Mouse (Mus musculus) right cerebral cortex, postnatal 36 days (tissue): ENCODE data around the gene Prm2.

Experiments used
- DNase-seq, 2 experiments: peaks; one replicate each; pipeline ENCODE4 v3.0.0; 2022; ENCODE audit warnings: low spot score in 2 of 2, mixed read lengths in 1 of 2

The Prm2 gene

DNA sequence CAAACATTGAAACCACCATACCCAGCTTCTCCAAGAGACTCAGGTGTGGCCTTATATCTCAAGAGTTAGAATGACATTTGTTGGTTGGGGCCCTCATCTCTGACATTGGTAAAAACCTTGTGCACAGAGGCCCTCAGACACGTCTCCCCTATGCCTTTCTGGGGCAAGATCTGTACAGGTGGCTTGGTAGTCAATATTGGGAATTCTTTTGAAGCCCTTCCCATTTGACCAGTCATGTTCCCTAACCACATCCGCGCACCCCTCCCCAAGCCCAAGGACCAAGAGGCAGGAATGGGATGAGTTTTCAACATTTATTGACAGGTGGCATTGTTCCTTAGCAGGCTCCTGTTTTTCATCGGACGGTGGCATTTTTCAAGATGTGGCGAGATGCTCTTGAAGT lies at the start of gene Prm2:
TSS of gene Prm2 (minus strand) at position 101 of the 400 bp plus-strand sequence.
- DNase-seq = no peak

DNA sequence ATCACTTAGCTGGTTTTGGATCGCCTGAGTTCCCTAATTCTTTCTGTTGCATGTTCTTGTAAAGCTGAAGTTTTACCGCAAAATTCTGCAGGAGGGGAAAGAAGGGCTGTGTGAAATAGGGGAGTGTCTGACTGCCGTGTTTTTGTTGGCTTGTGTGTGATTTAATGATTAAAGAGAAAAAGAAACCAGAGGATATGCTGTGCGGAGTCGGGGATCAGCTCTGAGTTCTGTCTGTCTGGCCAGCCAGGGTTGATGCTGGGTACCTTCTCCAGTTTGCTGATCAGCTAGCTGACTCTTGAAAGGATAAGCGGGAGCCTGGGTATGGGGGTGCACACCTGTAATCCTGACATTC lies 48.4 kb upstream of the Prm2 start:
- DNase-seq = no peak

DNA sequence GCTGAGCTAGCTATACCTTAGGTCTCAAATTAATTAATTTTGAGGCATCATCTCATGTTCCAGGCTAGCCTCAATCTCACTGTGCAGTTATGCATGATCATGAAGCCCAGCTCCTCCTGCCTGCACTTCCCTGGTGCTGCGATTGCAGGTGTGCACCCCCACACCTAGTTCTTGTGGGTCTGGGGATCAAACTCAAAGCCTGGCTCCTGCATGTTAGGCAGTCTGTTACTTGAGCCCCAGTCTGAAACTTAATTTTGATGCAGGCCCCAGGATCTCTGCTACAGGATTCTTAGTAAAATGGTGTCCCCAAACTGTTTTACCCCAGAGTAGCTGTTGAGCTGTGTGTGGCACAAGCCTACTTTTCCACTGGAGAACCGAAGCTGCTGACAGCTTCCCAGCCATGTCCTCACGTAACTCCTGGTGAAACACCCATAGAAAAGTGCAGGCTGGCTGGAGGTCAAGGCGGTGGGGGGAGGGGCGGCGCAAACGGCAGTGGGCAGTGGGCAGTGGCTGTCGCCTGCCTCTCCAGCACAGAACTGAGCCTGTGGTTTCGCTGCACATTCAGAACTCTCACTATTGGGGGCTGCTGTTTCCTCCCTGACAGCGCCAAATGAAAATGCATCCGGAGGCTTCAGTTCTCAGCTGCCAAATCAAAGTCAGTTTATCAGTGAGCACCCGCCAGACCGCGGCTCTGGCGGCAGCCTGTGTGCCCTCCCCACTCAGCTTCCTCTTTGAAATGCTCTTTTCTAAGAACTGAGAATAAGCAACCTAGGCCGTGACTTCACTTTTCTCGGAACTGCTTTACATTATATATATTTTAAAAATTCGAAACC lies 47.8 kb upstream of the Prm2 start:
- no peak for DNase-seq

DNA sequence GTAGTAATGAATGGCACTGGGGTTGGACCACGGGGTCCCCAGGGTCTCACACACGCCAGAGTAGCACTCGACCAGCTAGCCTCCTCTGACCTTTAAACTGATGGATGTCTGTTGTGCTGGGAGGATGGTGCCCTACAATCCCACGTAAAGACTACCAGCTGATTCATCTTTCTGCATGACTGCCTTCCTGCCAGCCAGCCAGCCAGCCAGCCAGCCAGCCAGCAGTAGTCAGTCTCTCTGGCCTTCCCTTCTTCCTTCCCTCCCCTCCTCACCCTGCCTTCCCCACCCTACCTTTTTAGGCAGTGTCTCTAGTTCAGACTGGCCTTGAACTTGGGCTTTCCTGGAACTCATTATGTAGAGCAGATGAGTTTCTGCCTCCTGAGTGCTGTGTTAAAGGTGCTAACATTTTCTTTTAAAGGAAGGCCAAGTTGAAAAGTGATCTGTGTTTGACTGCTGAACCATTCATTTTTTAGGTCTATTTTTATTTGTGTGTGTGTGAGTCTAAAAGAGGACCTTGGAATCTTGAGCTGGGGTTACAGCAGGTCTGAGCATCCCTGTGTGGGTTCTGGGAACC lies 46.4 kb upstream of the Prm2 start:
- DNase-seq = no peak

DNA sequence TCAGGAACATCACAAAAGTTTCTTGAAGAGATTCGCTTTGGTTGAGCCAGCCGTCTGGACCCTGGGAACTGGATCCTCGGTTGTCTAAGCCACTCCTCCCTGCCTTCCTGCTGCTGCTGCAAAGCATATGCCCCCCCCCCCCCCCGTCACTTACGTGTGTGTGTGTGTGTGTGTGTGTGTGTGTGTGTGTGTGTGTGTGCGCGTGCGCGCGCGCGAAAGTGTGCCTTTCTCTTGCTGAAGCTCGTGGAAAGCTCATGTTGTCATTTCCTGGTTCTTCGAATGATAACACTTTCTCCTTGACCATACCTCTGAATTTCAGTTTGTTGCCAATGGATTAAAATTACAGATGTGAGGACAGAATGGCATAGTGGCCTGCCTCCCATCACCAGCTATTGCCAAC lies 44.1 kb upstream of the Prm2 start:
- DNase-seq = no peak

DNA sequence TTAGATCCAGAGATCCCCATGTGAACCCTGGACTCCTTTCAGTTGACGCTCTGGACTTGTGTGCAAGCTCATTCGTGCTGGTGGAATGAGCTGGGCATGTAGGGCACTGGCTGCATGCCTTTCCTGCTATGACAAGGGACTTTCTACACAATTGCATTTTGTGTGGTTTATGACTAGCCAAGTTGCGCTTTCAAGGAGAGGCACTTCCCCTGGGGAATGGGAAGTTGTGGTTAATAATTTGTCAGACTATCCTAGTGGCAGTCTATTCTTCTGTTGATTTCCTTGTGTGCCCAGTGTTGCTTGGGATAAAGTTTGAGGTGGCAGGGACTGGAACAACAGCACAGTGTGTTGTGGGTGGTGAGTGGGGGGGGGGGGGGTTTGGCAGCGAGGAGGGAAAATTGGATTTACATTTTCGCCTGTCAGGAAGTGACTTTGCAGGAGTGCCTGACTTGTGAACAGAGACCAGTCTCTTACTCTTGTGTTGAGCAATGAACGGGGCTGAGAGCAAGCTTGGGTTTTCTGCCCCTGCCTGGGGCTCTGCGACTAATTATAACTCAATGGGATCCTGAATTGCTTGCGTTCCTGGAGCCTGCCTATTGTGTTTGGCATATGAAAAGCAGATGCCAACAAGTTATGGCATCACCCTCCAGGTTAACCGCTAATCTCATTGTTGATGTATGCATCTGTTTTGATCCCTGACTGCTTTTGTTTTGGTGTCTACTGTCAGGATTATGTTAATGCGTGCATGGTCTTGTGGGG lies 42.7 kb upstream of the Prm2 start:
- no peak for DNase-seq

DNA sequence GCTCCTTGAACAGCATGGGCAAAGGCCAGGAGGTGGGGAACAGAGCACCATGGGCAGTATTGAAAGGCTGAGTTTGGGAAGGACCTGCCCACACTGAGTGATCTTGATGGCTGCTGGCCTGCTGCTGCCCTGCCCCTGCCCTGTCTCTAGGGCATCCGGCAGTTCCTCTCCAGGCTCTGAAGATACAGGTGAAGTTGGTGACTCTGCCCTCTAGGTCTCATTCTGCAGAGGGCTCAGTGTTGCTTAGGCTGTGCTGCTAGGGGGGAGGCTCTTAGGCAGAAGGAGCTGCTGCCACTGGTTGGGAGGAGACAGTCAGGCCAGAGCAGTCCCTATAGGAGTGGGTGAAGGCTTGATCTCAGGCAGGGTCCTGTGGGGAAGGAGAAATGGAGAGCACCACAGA lies 42.0 kb upstream of the Prm2 start:
- no peak for DNase-seq

DNA sequence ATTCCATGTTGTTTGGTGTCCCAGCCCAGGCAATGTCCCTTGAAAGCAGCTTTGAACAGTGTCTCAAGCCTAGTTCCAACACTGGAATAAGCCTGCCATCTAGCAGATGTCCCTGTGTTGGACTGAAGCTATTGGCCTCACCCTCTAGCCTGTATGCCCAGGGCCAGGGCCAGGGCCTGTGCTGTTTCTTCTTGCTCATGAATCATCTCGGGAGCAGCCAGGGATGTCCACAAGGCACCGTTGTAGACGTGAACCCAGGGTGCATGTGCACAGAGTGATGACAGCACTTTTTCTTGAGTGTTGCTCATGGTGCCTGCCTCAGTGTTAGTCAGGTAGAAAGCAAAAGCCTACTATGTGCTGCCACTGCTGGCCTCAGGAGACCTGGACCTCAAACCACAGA lies 41.3 kb upstream of the Prm2 start:
- no peak for DNase-seq

DNA sequence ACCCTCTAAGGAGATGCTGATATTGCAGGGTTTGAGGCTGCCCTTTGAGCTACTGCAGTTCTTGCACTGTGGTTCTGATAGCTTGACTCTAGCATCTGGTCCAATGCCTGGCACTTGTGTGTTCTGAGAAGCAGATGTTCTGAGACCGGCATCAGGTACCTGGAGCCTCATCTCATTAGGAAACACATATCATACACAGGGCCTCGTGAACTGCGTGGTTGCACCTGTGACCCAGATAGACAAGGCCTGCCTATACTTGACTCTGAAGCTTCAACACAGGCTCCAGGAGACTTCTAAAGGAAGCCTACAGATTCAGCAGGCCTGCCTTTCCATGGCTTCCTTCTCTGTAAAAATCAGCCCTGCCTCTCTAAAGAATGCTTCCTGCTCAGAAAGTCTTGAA lies 40.5 kb upstream of the Prm2 start:
- DNase-seq = no peak

DNA sequence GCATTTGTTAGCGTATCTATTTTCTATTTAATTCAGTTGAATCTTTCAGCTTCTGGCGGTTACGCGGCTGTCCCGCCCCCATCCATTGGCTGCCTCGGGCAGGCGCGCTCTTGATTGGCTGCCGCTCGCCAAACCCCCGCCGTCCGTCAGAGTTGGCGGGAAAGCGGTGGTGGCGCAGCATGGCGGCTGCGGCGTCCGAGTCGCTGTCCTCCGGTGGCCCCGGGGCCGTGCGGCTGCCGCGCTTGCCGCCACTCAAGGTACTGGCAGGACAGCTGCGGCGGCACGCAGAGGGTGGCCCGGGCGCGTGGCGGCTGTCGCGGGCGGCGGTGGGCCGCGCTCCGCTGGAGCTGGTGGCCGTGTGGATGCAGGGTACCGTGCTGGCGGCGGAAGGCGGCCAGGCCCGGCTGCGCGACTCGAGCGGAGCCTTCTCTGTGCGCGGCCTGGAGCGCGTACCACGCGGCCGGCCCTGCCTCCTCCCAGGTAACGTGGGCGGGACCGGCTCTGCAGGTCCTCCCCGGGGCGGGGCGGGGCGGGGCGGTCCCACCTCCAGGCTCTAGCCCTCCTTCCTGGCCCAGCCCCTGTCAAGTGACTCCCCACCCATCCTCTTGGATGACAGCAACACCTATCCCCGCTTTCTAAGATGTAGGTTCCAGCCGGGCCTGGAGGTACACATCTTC lies 39.1 kb upstream of the Prm2 start, which contains the start of gene Rmi2:
TSS of gene Rmi2 (plus strand) at position 149 of the 677 bp plus-strand sequence.
- peak; percentile 61 to 69 for DNase-seq

DNA sequence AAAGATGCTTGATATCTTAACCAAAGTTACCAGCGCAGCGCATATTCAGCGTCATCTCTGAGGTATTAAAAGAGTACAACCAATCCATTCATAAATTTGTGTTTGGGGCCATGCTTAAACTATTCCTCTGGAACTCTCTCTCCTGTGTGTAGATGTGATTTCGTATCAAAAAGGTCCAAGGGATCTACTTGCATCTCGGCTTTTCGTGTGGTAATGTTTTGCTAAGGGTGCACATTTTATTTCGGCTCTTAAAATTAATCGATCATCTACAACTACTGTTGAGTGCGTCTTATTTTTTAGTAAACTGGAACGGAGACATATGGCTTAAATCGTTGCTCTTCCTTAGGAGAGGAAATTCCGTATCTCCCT lies 38.6 kb upstream of the Prm2 start:
- DNase-seq = no peak

DNA sequence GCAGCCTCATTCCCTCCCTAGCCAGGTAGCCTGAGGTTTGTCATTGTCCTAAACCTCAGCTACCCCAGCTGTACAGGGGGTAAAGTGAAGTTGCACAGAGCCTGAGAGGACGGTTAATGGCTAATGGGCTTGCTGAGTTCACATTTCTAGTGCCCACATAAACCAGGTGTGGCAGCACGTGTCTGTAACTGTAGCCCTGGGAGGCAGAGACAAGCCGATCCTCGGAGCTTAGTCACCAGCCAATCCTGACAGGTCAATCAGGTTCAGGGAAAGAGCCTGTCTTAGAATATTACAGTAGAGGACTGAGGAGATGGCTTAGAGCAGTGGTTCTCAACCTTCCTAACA lies 32.5 kb upstream of the Prm2 start:
- no peak for DNase-seq

DNA sequence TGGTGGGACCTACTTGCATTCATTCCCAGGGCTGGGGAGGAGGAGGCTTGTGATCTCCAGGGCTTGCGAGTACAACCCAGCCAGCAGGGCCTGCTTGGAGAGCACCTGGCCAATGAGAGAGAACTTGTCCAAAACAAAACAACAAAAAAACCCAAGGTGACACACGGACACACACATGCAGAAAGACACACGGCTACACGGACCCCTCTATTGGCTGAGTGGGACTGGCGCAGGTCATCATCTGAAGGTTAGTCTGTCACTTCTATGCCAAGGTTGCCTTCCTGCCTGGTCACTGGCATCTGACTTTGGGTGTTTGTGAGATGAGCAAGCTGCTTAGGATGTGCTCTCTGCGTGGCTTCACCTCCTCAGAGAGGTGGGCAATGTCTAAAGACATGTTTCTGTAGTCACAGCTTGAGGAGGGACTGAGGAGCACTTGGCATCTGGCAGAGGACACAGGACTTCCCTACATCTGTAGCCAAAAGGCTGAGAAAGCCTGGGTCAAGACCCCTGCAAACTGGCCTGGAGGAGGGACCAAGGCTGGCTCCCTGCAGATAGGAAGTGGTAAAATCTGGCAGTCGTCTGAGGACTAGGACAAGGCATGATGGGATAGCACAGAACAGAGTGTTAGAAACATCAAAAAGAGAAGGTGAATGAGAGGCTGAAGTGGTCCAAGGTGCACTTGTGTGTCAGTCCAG lies 32.0 kb upstream of the Prm2 start:
- no peak for DNase-seq

DNA sequence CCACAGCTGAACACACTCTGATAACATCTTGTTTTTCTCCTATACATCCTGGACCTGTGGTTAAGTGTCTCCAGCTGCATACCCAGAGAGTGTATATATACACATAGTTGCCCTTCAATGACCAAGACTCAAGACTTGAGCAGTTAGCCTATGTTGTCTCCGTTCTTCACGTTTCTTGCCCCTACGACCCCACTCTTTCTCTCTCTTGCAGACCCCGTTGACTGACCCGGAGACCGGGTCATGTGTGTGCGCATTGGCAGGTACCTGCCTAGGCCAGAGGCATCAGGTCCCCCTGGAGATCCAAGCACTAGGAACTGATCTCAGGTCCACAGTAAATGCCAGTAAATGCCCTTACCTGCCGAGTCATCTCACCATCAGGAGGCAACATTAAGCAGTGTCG lies 31.3 kb upstream of the Prm2 start:
- DNase-seq = no peak

DNA sequence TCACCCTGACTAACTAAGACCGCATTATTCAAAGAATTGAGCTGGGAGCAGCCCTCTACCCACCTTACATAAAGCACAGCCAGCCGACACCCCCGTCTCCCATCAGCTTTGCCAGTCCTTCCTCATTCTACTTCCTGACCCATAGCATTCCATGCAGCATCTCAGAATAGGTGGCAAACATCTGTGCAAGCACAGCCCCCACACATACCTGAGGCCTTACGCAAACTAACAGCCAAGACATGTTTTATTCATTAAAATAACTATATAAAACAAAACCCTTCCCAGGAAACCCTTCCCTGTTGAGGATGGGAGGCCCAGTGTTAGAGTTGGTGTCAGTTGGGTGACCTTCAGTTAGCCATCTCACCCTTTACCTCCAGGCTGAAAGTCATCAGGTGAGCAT lies 29.9 kb upstream of the Prm2 start:
- DNase-seq = no peak

DNA sequence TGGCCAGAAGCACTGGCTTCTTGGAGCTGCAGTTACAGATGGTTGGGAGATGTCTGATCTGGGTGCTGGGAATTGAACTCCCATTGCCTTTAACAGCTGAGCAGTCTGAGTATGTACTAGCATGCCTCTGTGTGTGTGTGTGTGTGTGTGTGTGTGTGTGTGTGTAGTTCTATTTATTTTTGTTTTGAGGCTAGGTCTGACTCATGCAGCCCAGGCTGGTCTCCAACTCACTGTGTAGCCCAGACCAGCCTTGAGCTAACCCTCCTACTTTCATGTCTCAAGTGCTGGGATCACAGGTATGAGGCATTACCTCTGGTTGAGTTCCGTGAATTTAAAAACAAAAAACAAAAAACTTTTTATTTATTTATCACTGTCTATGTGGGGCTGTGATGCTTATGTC lies 28.6 kb upstream of the Prm2 start:
- no peak for DNase-seq

DNA sequence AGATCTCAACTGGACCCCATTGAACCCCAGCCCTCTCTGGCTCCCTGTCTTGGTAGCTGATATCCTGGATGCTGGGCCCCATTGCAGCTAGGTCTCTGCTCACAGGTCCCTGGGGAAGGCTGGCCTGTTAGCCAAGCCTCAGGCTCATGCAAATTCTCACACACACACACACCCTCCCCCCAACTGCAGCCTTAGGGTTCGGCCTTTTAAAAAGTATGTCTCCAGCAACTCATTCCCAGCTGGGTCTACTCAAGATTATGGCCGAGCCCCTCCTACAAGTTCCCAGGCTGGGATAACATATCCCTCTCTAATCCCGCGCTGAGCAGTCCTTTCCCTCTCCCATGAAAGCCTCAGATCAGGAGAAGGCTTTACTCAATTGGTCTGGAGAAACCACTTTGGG lies 25.5 kb upstream of the Prm2 start:
- DNase-seq = no peak

DNA sequence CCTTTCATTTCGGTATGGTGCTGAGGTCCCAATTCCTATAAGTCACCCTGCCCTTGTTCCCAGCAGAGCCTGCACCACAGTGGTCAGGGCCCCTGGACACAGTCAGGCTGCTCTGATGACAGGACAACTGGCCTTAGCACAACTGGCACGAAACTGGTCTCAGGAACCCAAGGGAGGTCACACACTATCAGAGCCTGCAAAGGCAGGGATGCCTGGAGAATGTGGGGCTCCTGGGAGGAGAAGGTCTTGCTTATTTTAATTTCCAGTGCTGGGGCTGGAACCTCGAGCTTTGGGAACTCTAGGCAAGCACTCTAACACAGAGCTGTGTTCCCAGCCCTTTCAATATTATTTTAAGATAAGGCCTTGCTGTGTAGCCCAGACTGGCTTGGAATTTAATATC lies 24.0 kb upstream of the Prm2 start:
- no peak for DNase-seq

DNA sequence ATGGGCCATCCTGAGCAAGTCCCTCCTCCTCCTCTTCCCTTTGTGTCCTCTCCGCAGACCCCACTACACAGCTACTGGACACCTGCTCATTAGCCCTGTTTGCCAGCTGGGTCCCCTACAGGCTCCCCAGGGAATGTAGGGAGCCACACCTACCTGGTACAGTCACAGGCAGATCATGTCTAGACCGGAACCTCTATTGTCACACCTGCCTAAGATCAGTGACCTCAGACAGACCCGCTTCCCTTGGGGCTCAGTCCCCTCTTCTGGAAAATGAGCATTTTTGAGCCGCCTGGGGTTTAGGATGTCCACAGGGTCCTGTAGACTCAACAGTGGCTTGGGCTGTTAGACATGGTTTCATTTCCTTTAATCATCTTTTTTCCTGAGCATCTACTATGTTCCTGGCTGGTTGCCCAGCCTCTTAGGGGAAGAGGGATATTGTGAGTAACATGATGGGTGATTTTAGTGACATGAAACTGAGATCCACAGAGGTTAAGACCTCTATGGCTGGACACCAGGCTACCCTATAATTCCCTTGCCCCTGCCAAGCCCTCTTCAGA lies 22.7 kb upstream of the Prm2 start:
- no peak for DNase-seq

DNA sequence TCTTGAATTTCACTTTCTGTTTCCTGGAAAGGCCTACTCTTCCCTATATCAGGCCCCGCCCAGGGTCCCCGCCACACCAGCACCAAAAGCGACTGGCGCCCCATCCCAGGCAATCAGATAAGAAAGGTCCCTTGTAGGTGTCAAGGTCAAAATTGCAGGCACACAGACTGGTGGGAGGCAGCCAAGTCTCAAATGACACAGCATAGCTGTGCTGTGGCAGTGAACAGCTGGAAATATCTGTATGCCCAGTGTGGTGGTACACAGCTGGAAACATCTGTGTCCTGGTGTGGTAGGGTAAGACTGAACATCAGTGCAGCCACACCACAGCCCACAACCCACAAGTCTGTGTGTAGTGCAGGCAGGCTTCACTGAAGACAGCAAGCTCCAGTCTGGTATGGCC lies 18.9 kb upstream of the Prm2 start:
- DNase-seq = no peak

DNA sequence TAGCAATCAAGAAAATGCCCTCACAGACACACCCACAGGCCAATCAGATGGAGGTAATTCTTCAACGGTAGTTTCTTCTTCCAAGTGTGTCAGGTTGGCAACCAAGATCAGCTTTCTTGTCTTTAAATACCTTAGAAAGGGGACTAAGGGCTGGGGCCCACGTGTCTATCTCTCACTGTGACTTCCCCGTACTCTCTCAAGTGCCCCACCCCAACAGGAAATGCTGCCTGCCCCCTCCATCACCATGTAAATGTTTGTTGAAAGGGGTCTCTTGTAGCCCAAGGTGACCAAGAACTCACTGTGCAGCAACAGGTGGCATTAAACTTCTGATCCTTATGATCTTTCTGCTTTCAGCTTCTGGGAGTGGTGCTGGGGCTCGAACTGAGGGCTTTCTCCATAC lies 17.8 kb upstream of the Prm2 start:
- DNase-seq = no peak
